Mouse (Mus musculus) cerebellum, adult 9-10 months (tissue): ENCODE results near the gene Gm21693.
"Not testable (repeated sequence)": the region's sequence is repeated elsewhere in the genome, so short reads cannot be mapped to it uniquely, and the experiment has no call there.

ENCODE experiments used
- DNase-seq: peaks from one replicate; pipeline ENCODE4 v3.0.0; 2022

Gene Gm21693

GRCm38 (mm10) chrY:3345229-3345628, at the start of gene Gm21693:
TSS of gene Gm21693 (minus strand) at chrY:3345329.
- DNase-seq: not testable (repeated sequence)

- peak; percentile 18 for DNase-seq
Observed at GRCm38 (mm10) chrY:3340661-3341060, 4.5 kb downstream of the Gm21693 start.

- not testable (repeated sequence) for DNase-seq
Observed at GRCm38 (mm10) chrY:3306349-3306748, 38.8 kb downstream of the Gm21693 start, which contains the start of gene Gm21677. TSS of gene Gm21677 (minus strand) at chrY:3306449.
